Mouse (Mus musculus) liver, adult (tissue): Measurements from ENCODE around the gene Hist1h2bl.

Experiments
- GATA4 ChIP-seq: IDR thresholded peaks from 2 replicates; pipeline ENCODE4 v1.6.1; 2014; ENCODE audit warnings: mild to moderate bottlenecking, low read length; ENCODE audit not compliant: insufficient replicate concordance

Gene Hist1h2bl

DNA sequence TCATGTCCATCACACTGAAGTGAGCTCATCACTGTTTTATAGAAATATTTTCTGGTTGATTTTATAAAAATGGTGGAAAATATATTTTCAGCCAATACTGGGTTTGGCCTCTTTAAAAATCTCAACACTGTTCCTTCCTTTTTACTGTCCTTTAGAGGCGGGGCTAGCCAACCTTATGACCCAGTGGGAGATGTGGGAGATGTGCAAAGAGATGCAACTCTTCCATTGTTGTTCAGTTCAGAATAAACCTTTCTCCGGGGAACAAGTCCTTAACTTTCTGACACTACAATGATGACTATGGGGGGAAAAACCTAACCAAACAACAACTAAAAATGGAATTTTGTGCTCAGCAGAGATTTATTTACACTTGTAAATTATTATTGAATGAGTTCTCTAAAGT is 38.6 kb downstream of the Hist1h2bl start, which contains the start of gene Olfr1360:
TSS of gene Olfr1360 (minus strand) at position 101 of the 400 bp plus-strand sequence.
- TF ChIP-seq GATA4 = no peak
